Mouse (Mus musculus) olfactory bulb, adult 2 months (tissue): ENCODE data around the gene Zar1l.

ENCODE experiments used
- CTCF ChIP-seq: fragments of 200-500 bp; IDR thresholded peaks from 2 replicates; pipeline ENCODE4 v1.5.1; 2012; ENCODE audit warnings: low read depth, mild to moderate bottlenecking, low read length, moderate library complexity; ENCODE audit not compliant: insufficient read depth
- POLR2A ChIP-seq: fragments of 200-500 bp; IDR thresholded peaks from 2 replicates; pipeline ENCODE4 v1.6.1; 2012; ENCODE audit warnings: mild to moderate bottlenecking, low read depth, low read length, moderate library complexity; ENCODE audit not compliant: insufficient read depth

GRCm38 (mm10) chr5:150525239-150525638 is 7.3 kb upstream of the Zar1l start:
- no peak for TF ChIP-seq POLR2A
- no peak for TF ChIP-seq CTCF
